In the genomic region with DNA sequence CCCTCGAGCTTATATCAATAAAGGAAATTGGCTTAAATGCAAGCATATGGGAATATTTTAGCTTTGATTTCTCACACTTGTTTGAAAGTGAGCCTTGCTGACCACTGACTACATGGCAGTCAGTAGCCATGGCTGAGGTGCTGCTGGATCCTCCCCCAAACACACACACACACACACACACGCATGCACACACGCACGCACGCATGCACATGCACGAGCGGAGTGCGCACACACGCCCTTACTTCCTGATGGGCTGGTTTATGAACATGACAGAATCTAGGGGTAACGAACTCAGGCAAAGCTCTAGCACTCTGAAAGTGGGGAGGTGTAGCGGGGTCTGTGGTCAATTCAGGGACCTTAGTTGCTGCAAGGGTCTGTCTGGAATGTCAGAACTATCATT, we compare ENCODE assay signal across 18 mouse cellular contexts.
"Had no signal": no experiment of that assay in that cellular context is flagged by ENCODE, and none has a peak within 500 bp of the region (broad histone marks: within the 10 kb centered on the region; RNA-seq: fewer than 3 reads in every experiment).

No protein-coding gene starts in this region.

- H3K4me2 ChIP-seq: kidney, embryonic 15.5 days; liver, embryonic 13.5 days; lung, embryonic 14.5 days; midbrain, embryonic 12.5 days; midbrain, embryonic 15.5 days; neural tube, embryonic 12.5 days; neural tube, embryonic 15.5 days had no signal

- DNase-seq: kidney, postnatal 10 days; kidney, postnatal 36 days; layer of hippocampus, postnatal 36 days; liver, embryonic 13.5 days; lung, embryonic 14.5 days; right cerebral cortex, adult 18-20 months; right cerebral cortex, postnatal 14 days; right cerebral cortex, postnatal 4 days; thymus, postnatal 36 days had no signal

- H3K4me1 ChIP-seq: midbrain, embryonic 15.5 days; neural tube, embryonic 12.5 days had no signal

- H3K9me3 ChIP-seq: kidney, embryonic 15.5 days; liver, embryonic 13.5 days; midbrain, embryonic 12.5 days; midbrain, embryonic 15.5 days; neural tube, embryonic 12.5 days; neural tube, embryonic 15.5 days had no signal

- H3K27me3 ChIP-seq: kidney, embryonic 15.5 days; liver, embryonic 13.5 days; midbrain, embryonic 12.5 days; midbrain, embryonic 15.5 days; neural tube, embryonic 12.5 days; neural tube, embryonic 15.5 days had no signal

- H3K27ac ChIP-seq: kidney, embryonic 15.5 days; left cerebral cortex, adult 2 months; liver, embryonic 13.5 days; macrophage; midbrain, embryonic 12.5 days; midbrain, embryonic 15.5 days; neural tube, embryonic 12.5 days; neural tube, embryonic 15.5 days; stomach, postnatal 0 days had no signal

- H3K9ac ChIP-seq: kidney, embryonic 15.5 days; liver, embryonic 13.5 days; lung, embryonic 14.5 days; midbrain, embryonic 12.5 days; midbrain, embryonic 15.5 days; neural tube, embryonic 12.5 days; neural tube, embryonic 15.5 days had no signal

- H3K36me3 ChIP-seq: midbrain, embryonic 15.5 days had no signal

- ATAC-seq: lung, postnatal 0 days; midbrain, embryonic 15.5 days had no signal

- H3K4me3 ChIP-seq: kidney, embryonic 15.5 days; left cerebral cortex, adult 2 months; liver, embryonic 13.5 days; midbrain, embryonic 12.5 days; midbrain, embryonic 15.5 days; neural tube, embryonic 12.5 days; neural tube, embryonic 15.5 days had no signal
